Mouse (Mus musculus): ENCODE data around the gene Rbfox2.

Rbfox2 gene

GRCm38 (mm10) chr15:77102685-77103084 is 204.1 kb downstream of the Rbfox2 start:
- no peak for DNase-seq (ENCODE audit: low read depth)

- DNase-seq (ENCODE audit: low read depth): no peak
Measured at GRCm38 (mm10) chr15:77099756-77100155, 207.0 kb downstream of the Rbfox2 start.

- no peak for DNase-seq (ENCODE audit: low read depth)
Measured at GRCm38 (mm10) chr15:77097358-77097757, 209.4 kb downstream of the Rbfox2 start.

- DNase-seq (ENCODE audit: low read depth): no peak
Measured at GRCm38 (mm10) chr15:77095216-77095615, 211.6 kb downstream of the Rbfox2 start.

GRCm38 (mm10) chr15:77094431-77094830 is 212.4 kb downstream of the Rbfox2 start:
- DNase-seq (ENCODE audit: low read depth): no peak

- no peak for DNase-seq (ENCODE audit: low read depth)
Measured at GRCm38 (mm10) chr15:77091394-77091793, 215.4 kb downstream of the Rbfox2 start.

- no peak for DNase-seq (ENCODE audit: low read depth)
Measured at GRCm38 (mm10) chr15:77090531-77090930, 216.3 kb downstream of the Rbfox2 start.

- no peak for DNase-seq (ENCODE audit: low read depth)
Measured at GRCm38 (mm10) chr15:77089249-77089648, 217.6 kb downstream of the Rbfox2 start.

GRCm38 (mm10) chr15:77086488-77086887 is 220.3 kb downstream of the Rbfox2 start:
- DNase-seq (ENCODE audit: low read depth): no peak

- no peak for DNase-seq (ENCODE audit: low read depth)
Measured at GRCm38 (mm10) chr15:77085818-77086217, 221.0 kb downstream of the Rbfox2 start.

- no peak for DNase-seq (ENCODE audit: low read depth)
Measured at GRCm38 (mm10) chr15:77081454-77081853, 225.3 kb downstream of the Rbfox2 start.

- no peak for DNase-seq (ENCODE audit: low read depth)
Measured at GRCm38 (mm10) chr15:77080684-77081254, 226.0 kb downstream of the Rbfox2 start.

- DNase-seq (ENCODE audit: low read depth): no peak
Measured at GRCm38 (mm10) chr15:77079890-77080361, 226.9 kb downstream of the Rbfox2 start.

GRCm38 (mm10) chr15:77079256-77079822 is 227.5 kb downstream of the Rbfox2 start:
- DNase-seq (ENCODE audit: low read depth): no peak

GRCm38 (mm10) chr15:77078786-77079185 is 228.0 kb downstream of the Rbfox2 start:
- no peak for DNase-seq (ENCODE audit: low read depth)

GRCm38 (mm10) chr15:77077906-77078305 is 228.9 kb downstream of the Rbfox2 start:
- DNase-seq (ENCODE audit: low read depth): no peak

- no peak for DNase-seq (ENCODE audit: low read depth)
Measured at GRCm38 (mm10) chr15:77076523-77076922, 230.3 kb downstream of the Rbfox2 start.

GRCm38 (mm10) chr15:77072556-77073163 is 234.1 kb downstream of the Rbfox2 start:
- DNase-seq (ENCODE audit: low read depth): no peak

- DNase-seq (ENCODE audit: low read depth): no peak
Measured at GRCm38 (mm10) chr15:77071501-77071900, 235.3 kb downstream of the Rbfox2 start.

- no peak for DNase-seq (ENCODE audit: low read depth)
Measured at GRCm38 (mm10) chr15:77070745-77071268, 236.0 kb downstream of the Rbfox2 start.

- no peak for DNase-seq (ENCODE audit: low read depth)
Measured at GRCm38 (mm10) chr15:77069019-77069418, 237.8 kb downstream of the Rbfox2 start.

GRCm38 (mm10) chr15:77068439-77068861 is 238.4 kb downstream of the Rbfox2 start:
- DNase-seq (ENCODE audit: low read depth): no peak

GRCm38 (mm10) chr15:77066233-77066632 is 240.6 kb downstream of the Rbfox2 start:
- no peak for DNase-seq (ENCODE audit: low read depth)
